Mouse (Mus musculus) forebrain, embryonic 13.5 days (tissue): ENCODE results near the gene Exoc5. TPM values are rescaled to one million over a fixed set of nuclear protein-coding genes. Genes with fewer than 3 reads are reported as not detected.

Experiments used
- ATAC-seq: fragments of 200-750 bp; cut with Nextera tagmentation; 2 replicates; pipeline ENCODE4 v1.8.0; 2017
- H3K27ac ChIP-seq: fragments of 300-500 bp; sonication (generic); 2 replicates; pipeline ENCODE4 v1.5.1; 2015; ENCODE audit warnings: inconsistent platforms, mild to moderate bottlenecking, moderate library complexity
- H3K27me3 ChIP-seq: fragments of 300-500 bp; sonication (generic); 2 replicates; pipeline ENCODE4 v1.6.1; 2015; ENCODE audit warnings: mild to moderate bottlenecking, inconsistent platforms
- H3K36me3 ChIP-seq: fragments of 300-500 bp; sonication (generic); 2 replicates; pipeline ENCODE4 v1.6.1; 2015; ENCODE audit warnings: mild to moderate bottlenecking, inconsistent platforms; ENCODE audit not compliant: poor library complexity, severe bottlenecking
- H3K4me1 ChIP-seq: fragments of 300-500 bp; sonication (generic); 2 replicates; pipeline ENCODE4 v1.6.1; 2015; ENCODE audit warnings: inconsistent platforms
- H3K4me2 ChIP-seq: fragments of 300-500 bp; sonication (generic); 2 replicates; pipeline ENCODE4 v1.6.1; 2015; ENCODE audit warnings: inconsistent platforms, mild to moderate bottlenecking, moderate library complexity
- H3K4me3 ChIP-seq: fragments of 300-500 bp; sonication (generic); 2 replicates; pipeline ENCODE4 v1.5.1; 2015; ENCODE audit warnings: mild to moderate bottlenecking, inconsistent platforms
- H3K9ac ChIP-seq: fragments of 300-500 bp; sonication (generic); 2 replicates; pipeline ENCODE4 v1.6.1; 2015; ENCODE audit warnings: mild to moderate bottlenecking, inconsistent platforms
- H3K9me3 ChIP-seq: fragments of 300-500 bp; sonication (generic); replicated peaks from 2 replicates; pipeline ENCODE4 v1.6.1; 2016; ENCODE audit warnings: inconsistent platforms
- WGBS: fragments of 180-500 bp; shearing (Covaris S2); methylation state at CpG from one replicate; pipeline ENCODE4 v1.1.7; 2015; 5-methylcytosine and 5-hydroxymethylcytosine counted together
- polyA plus RNA-seq: library from polyadenylated mRNA; unstranded; fragments of >200 nt; fragmentation: Nextera tagmentation; extraction: Ambion mirVana; gene quantifications from 2 replicates; pipeline ENCODE4 v1.2.1, GENCODE M21; 2015

The Exoc5 gene
- polyA plus RNA-seq, 1 experiment from 2014 or later: 74.4 TPM

- Histone ChIP-seq H3K27me3 (no peaks in the 10 kb centered on the region), H3K36me3 (no peaks in the 10 kb centered on the region), H3K4me3 (no peak overlapping the region), H3K9ac (no peak overlapping the region), H3K4me1 (peaks cover 26% of the 10 kb centered on the region), H3K27ac (no peak overlapping the region), H3K4me2 (no peak overlapping the region), H3K9me3 (no peaks in the 10 kb centered on the region)
- no peak for ATAC-seq
- WGBS: 85% methylated on average over 3 of the region's 3 CpGs
Observed at GRCm38 (mm10) chr14:48993861-48994260, 72.6 kb downstream of the Exoc5 start.

- Histone ChIP-seq H3K4me2 (no peak overlapping the region), H3K27ac (no peak overlapping the region)
- no peak for ATAC-seq
Observed at GRCm38 (mm10) chr14:48992070-48992580, 74.3 kb downstream of the Exoc5 start.

DNA sequence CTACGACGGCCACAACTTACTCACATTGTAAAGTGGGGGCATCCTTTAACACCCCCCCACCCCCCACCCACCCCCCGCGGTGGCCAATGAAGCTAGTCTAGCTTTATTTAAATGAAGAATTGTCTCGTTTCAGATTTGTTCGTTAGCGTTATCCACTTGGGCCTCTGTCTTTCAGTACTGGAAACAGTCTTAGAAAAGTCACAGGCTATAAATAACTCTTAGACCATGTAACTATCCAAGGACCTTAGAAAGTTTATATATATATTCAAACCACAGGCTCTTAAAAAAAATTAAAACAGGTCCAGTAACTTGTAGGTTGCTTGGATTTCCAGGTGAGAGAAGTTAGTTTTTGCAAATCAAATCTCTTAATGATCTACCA is 75.3 kb downstream of the Exoc5 start:
- Histone ChIP-seq H3K4me2 (peak overlapping the region; percentile 55), H3K4me3 (peak overlapping the region; percentile 18; the same call in 1 of the 2 replicates), H3K36me3 (no peaks in the 10 kb centered on the region), H3K4me1 (peaks cover 26% of the 10 kb centered on the region), H3K9me3 (no peaks in the 10 kb centered on the region), H3K27me3 (peaks cover 13% of the 10 kb centered on the region), H3K27ac (peak overlapping the region; percentile 60), H3K9ac (0 out of 2 replicates have a peak overlapping the region, but pooled peaks have one; percentile 31)
- ATAC-seq: peak; percentile 17; the same call in 1 of the 2 replicates
- 1% methylated on average over 7 of the region's 7 CpGs for WGBS

More at GRCm38 (mm10) chr14:48992070-48992580, 74.3 kb downstream of the Exoc5 start:
- WGBS: 5% methylated on average over 3 of the region's 3 CpGs
- H3K27me3 ChIP-seq: peaks cover 7% of the 10 kb centered on the region
- H3K9ac ChIP-seq: no peak overlapping the region
- H3K4me3 ChIP-seq: no peak overlapping the region
- H3K9me3 ChIP-seq: no peaks in the 10 kb centered on the region
- H3K36me3 ChIP-seq: no peaks in the 10 kb centered on the region
- peaks cover 26% of the 10 kb centered on the region for H3K4me1 ChIP-seq

- H3K36me3 ChIP-seq: no peaks in the 10 kb centered on the region
- peaks cover 26% of the 10 kb centered on the region for H3K4me1 ChIP-seq
- WGBS: 3% methylated on average over 17 of the region's 17 CpGs
- peak overlapping the region; percentile 55 for H3K4me2 ChIP-seq
- no peaks in the 10 kb centered on the region for H3K9me3 ChIP-seq
- H3K9ac ChIP-seq: peak overlapping the region; percentile 31; the same call in 1 of the 2 replicates
- H3K27ac ChIP-seq: peak overlapping the region; percentile 60
- peaks cover 14% of the 10 kb centered on the region for H3K27me3 ChIP-seq
- peak overlapping the region; percentile 18; the same call in 1 of the 2 replicates for H3K4me3 ChIP-seq
- ATAC-seq: peak; percentile 95
Observed at GRCm38 (mm10) chr14:48990471-48991143, 75.8 kb downstream of the Exoc5 start.

DNA sequence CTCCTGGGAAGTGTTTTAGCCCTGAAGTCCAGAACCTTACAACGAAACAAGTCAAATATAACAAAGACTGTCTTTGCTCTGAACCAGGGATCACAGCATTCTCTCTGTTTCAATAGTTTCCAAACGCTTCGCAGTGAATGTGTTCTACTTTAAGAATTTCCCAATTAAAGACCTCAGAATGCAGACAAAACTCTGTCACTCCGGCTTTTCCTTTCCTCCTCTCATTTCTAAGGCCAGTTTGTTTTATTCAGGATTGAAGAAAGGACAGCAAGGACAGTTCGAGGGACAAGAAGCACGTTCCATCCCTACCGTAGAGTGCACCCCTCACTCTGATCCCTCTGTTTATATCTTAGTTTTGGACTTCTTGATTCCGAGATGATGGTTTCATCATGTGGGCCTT is 76.6 kb downstream of the Exoc5 start:
- Histone ChIP-seq H3K9me3 (no peaks in the 10 kb centered on the region), H3K4me2 (peak overlapping the region; percentile 55; the same call in 1 of the 2 replicates), H3K27ac (no peak overlapping the region), H3K27me3 (peaks cover 14% of the 10 kb centered on the region), H3K4me3 (no peak overlapping the region), H3K9ac (no peak overlapping the region), H3K36me3 (no peaks in the 10 kb centered on the region), H3K4me1 (peaks cover 26% of the 10 kb centered on the region)
- WGBS: 17% methylated on average over 8 of the region's 8 CpGs
- ATAC-seq: no peak

DNA sequence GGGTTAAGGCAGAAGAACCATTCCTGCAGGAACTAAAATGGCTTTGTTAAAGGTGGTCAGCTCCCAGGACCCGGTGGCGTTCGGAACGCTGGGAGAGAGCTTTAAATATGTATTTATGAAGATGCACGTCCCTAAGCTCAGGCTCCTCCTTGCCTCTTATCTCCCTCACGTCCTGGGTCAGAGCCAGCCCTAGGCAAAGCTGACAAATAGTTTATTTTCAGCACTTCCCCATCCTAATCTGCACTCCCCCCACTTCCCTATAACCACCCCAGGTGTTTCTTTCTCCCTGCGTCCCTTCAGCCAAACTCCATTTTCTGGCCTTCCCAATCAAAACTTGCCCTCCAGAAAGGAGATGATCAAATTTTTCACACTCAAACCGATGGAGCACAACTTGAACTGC is 80.2 kb downstream of the Exoc5 start:
- no peak overlapping the region for H3K9ac ChIP-seq
- WGBS: 72% methylated on average over 8 of the region's 8 CpGs
- H3K9me3 ChIP-seq: no peaks in the 10 kb centered on the region
- no peak overlapping the region for H3K27ac ChIP-seq
- no peak overlapping the region for H3K4me3 ChIP-seq
- H3K4me2 ChIP-seq: no peak overlapping the region
- no peak for ATAC-seq
- peaks cover 18% of the 10 kb centered on the region for H3K27me3 ChIP-seq
- H3K36me3 ChIP-seq: no peaks in the 10 kb centered on the region
- peaks cover 13% of the 10 kb centered on the region for H3K4me1 ChIP-seq

- no peaks in the 10 kb centered on the region for H3K36me3 ChIP-seq
- WGBS: 45% methylated on average over 10 of the region's 10 CpGs
- H3K27ac ChIP-seq: no peak overlapping the region
- no peak overlapping the region for H3K4me2 ChIP-seq
- ATAC-seq: peak; percentile 62; the same call in 1 of the 2 replicates
- no peak overlapping the region for H3K4me3 ChIP-seq
- peaks cover 9% of the 10 kb centered on the region for H3K4me1 ChIP-seq
- H3K27me3 ChIP-seq: peaks cover 18% of the 10 kb centered on the region
- no peak overlapping the region for H3K9ac ChIP-seq
- H3K9me3 ChIP-seq: no peaks in the 10 kb centered on the region
Observed at GRCm38 (mm10) chr14:48985673-48986072, 80.8 kb downstream of the Exoc5 start.

- 69% methylated on average over 3 of the region's 3 CpGs for WGBS
- H3K27me3 ChIP-seq: 0 out of 2 replicates have a peak, but pooled peaks cover 4% of the 10 kb centered on the region
- ATAC-seq: no peak
- no peak overlapping the region for H3K4me3 ChIP-seq
- no peak overlapping the region for H3K27ac ChIP-seq
- no peak overlapping the region for H3K9ac ChIP-seq
- no peaks in the 10 kb centered on the region for H3K9me3 ChIP-seq
- no peaks in the 10 kb centered on the region for H3K4me1 ChIP-seq
- no peak overlapping the region for H3K4me2 ChIP-seq
- H3K36me3 ChIP-seq: no peaks in the 10 kb centered on the region
Observed at GRCm38 (mm10) chr14:48978971-48979388, 87.5 kb downstream of the Exoc5 start.

GRCm38 (mm10) chr14:48971546-48971945 is 94.9 kb downstream of the Exoc5 start:
- no peaks in the 10 kb centered on the region for H3K4me1 ChIP-seq
- H3K36me3 ChIP-seq: no peaks in the 10 kb centered on the region
- no peaks in the 10 kb centered on the region for H3K27me3 ChIP-seq
- no peak overlapping the region for H3K4me3 ChIP-seq
- H3K27ac ChIP-seq: no peak overlapping the region
- no peak overlapping the region for H3K4me2 ChIP-seq
- no peaks in the 10 kb centered on the region for H3K9me3 ChIP-seq
- no peak for ATAC-seq
- WGBS: 91% methylated on average over 2 of the region's 2 CpGs
- H3K9ac ChIP-seq: no peak overlapping the region

DNA sequence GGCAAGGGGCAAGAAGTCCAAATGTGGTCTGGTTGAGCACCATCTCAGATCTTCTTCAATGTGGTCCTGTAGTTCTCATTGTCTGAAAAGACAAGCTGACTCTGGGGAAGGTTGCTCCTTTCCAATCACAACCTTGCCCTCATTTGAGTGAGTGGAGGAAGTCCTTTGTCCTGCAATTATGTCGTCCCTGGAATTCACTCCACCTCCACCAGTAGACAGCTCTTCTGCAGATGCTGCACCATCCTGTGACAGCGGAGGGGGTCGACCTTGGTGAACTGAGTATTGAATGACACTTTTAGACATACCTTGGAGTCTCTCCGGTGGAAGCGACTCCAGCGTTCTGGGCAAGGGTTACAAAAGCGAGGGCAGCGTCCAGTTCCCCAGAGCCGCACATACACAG is 97.8 kb downstream of the Exoc5 start:
- ATAC-seq: no peak
- H3K4me1 ChIP-seq: no peaks in the 10 kb centered on the region
- WGBS: 85% methylated on average over 9 of the region's 9 CpGs
- H3K9me3 ChIP-seq: no peaks in the 10 kb centered on the region
- no peaks in the 10 kb centered on the region for H3K27me3 ChIP-seq
- no peaks in the 10 kb centered on the region for H3K36me3 ChIP-seq
- H3K4me3 ChIP-seq: no peak overlapping the region
- H3K4me2 ChIP-seq: no peak overlapping the region
- no peak overlapping the region for H3K9ac ChIP-seq
- H3K27ac ChIP-seq: no peak overlapping the region
